Mouse (Mus musculus): ENCODE results near the gene Tigar. TPM values are rescaled to one million over a fixed set of nuclear protein-coding genes. Genes with fewer than 3 reads are reported as not detected.

Gene Tigar
- total and polyA plus RNA-seq, 3 experiments = 3.2 to 5.6 TPM; not detected in 1

- DNase-seq (ENCODE audit: low read depth, low spot score) = peak; percentile 76
- peak overlapping the region; percentile 90 for H3K27ac ChIP-seq (ENCODE audit: control insufficient read depth, low read depth, low read length)
- no peaks in the 10 kb centered on the region for H3K9me3 ChIP-seq (replicated peaks; ENCODE audit: insufficient read depth, low read length)
- H3K4me3 ChIP-seq (ENCODE audit: control insufficient read depth in 1 of 2, insufficient read depth in 1 of 2, low read depth in 2 of 2, low read length in 2 of 2) = peak overlapping the region; percentile 87 to 95
- peak overlapping the region; percentile 98 for H3K9ac ChIP-seq (ENCODE audit: control insufficient read depth, low read depth, low read length, poor library complexity, severe bottlenecking)
- peaks cover 36% of the 10 kb centered on the region for H3K79me2 ChIP-seq (ENCODE audit: control insufficient read depth, insufficient read depth, low read length, poor library complexity)
- TF ChIP-seq MEF2A (IDR thresholded peaks at IDR 0.05; ENCODE audit: extremely low read depth, insufficient replicate concordance, low read depth, low read length, poor library complexity, severe bottlenecking) = no peak
- TF ChIP-seq MAX (IDR thresholded peaks at IDR 0.05; ENCODE audit: low read length) = no peak
- TF ChIP-seq POLR2AphosphoS5 (IDR thresholded peaks at IDR 0.05; ENCODE audit: borderline replicate concordance, low read depth, low read length) = no peak
- peak; percentile 17; the same call in 1 of the 2 replicates for TF ChIP-seq ETS1 (IDR thresholded peaks at IDR 0.05; ENCODE audit: low read depth, low read length)
- TF ChIP-seq JUND (IDR thresholded peaks at IDR 0.05; ENCODE audit: low read depth, low read length) = no peak
- no peak for TF ChIP-seq UBTF (IDR thresholded peaks at IDR 0.05; ENCODE audit: borderline replicate concordance, insufficient read depth, low read depth, low read length)
- no peak; the same call in 1 of the 2 replicates for TF ChIP-seq RCOR1 (IDR thresholded peaks at IDR 0.05; ENCODE audit: low read depth, low read length)
- no peak; the same call in 1 of the 2 replicates for TF ChIP-seq MAZ (IDR thresholded peaks at IDR 0.05; ENCODE audit: low read depth, low read length)
- no peak for TF ChIP-seq MAFK (IDR thresholded peaks at IDR 0.05; ENCODE audit: borderline replicate concordance, low read depth, low read length)
- TF ChIP-seq POLR2AphosphoS2 (IDR thresholded peaks at IDR 0.05; ENCODE audit: low read length) = 0 out of 2 replicates have a peak, but pooled peaks have one; percentile 42
- TF ChIP-seq MXI1 (IDR thresholded peaks at IDR 0.05; ENCODE audit: low read depth, low read length) = no peak; the same call in none of the 2 replicates
- no peak for TF ChIP-seq SIN3A (IDR thresholded peaks at IDR 0.05; ENCODE audit: low read length)
- TF ChIP-seq NELFE (IDR thresholded peaks at IDR 0.05; ENCODE audit: low read depth, low read length) = peak; percentile 17; the same call in 1 of the 2 replicates
- TF ChIP-seq GATA1 (IDR thresholded peaks at IDR 0.05; ENCODE audit: low read depth, low read length) = no peak
- TF ChIP-seq MYC (IDR thresholded peaks at IDR 0.05; ENCODE audit: low read depth, low read length) = no peak; the same call in 1 of the 2 replicates
- no peak for TF ChIP-seq ZC3H11A (IDR thresholded peaks at IDR 0.05; ENCODE audit: low read depth, low read length)
- no peak for TF ChIP-seq ZMIZ1 (IDR thresholded peaks at IDR 0.05; ENCODE audit: low read depth, low read length)
- TF ChIP-seq CTCF (IDR thresholded peaks at IDR 0.05 in 2 of 3, conservative IDR thresholded peaks at IDR 0.05 in 1 of 3; ENCODE audit: control insufficient read depth in 1 of 3, insufficient read depth in 1 of 3, low read depth in 2 of 3, low read length in 3 of 3, poor library complexity in 1 of 3, severe bottlenecking in 1 of 3) = no peak
- TF ChIP-seq ELF1 (IDR thresholded peaks at IDR 0.05; ENCODE audit: low read depth, low read length) = no peak
- peak in 1 of 2 experiments; percentile 3; a peak in 1 of 4 replicates for TF ChIP-seq EP300 (IDR thresholded peaks at IDR 0.05; ENCODE audit: low read depth in 1 of 2, low read length in 2 of 2)
- TF ChIP-seq ZKSCAN1 (IDR thresholded peaks at IDR 0.05; ENCODE audit: low read depth, low read length) = no peak
- no peak for TF ChIP-seq TBP (IDR thresholded peaks at IDR 0.05; ENCODE audit: low read depth, low read length)
- TF ChIP-seq USF2 (IDR thresholded peaks at IDR 0.05; ENCODE audit: borderline replicate concordance in 1 of 2, insufficient read depth in 1 of 2, low read depth in 1 of 2, low read length in 2 of 2) = no peak
- no peak for TF ChIP-seq RAD21 (IDR thresholded peaks at IDR 0.05; ENCODE audit: low read depth, low read length)
- peak in 1 of 2 experiments; percentile 52; a peak in 1 of 4 replicates for TF ChIP-seq POLR2A (IDR thresholded peaks at IDR 0.05; ENCODE audit: control insufficient read depth in 1 of 2, insufficient read depth in 1 of 2, low read depth in 1 of 2, low read length in 2 of 2, poor library complexity in 1 of 2)
- no peak for TF ChIP-seq KAT2A (conservative IDR thresholded peaks at IDR 0.05; ENCODE audit: low read depth, low read length)
- TF ChIP-seq E2F4 (IDR thresholded peaks at IDR 0.05; ENCODE audit: borderline replicate concordance, low read depth, low read length) = no peak
- TF ChIP-seq USF1 (IDR thresholded peaks at IDR 0.05; ENCODE audit: low read depth, low read length) = no peak
- no peak for TF ChIP-seq HCFC1 (IDR thresholded peaks at IDR 0.05; ENCODE audit: low read depth, low read length)
- no peak; the same call in 1 of the 2 replicates for TF ChIP-seq TCF12 (IDR thresholded peaks at IDR 0.05; ENCODE audit: low read depth, low read length)
- TF ChIP-seq CHD1 (IDR thresholded peaks at IDR 0.05; ENCODE audit: low read depth, low read length) = peak; percentile 65; the same call in 1 of the 2 replicates
- TF ChIP-seq MYB (IDR thresholded peaks at IDR 0.05; ENCODE audit: low read depth, low read length) = no peak
- no peak for TF ChIP-seq TAL1 (IDR thresholded peaks at IDR 0.05; ENCODE audit: low read length)
- H3K36me3 ChIP-seq (ENCODE audit: control insufficient read depth in 1 of 2, insufficient read depth in 2 of 2, low read length in 2 of 2) = peaks cover 5 to 38% of the 10 kb centered on the region in 2 experiments
- H3K4me1 ChIP-seq (ENCODE audit: control insufficient read depth in 1 of 2, insufficient read depth in 2 of 2, low read length in 2 of 2) = peaks cover 17 to 42% of the 10 kb centered on the region in 2 experiments
- H3K27me3 ChIP-seq (ENCODE audit: control insufficient read depth in 1 of 2, insufficient read depth in 2 of 2, low read length in 2 of 2) = no peaks in the 10 kb centered on the region
Measured at GRCm38 (mm10) chr6:127149303-127149943, 40.1 kb upstream of the Tigar start.
